In genomic region chr19:40998469-40999170, GRCm38 (mm10) we compare ENCODE assay signal across 13 mouse cellular contexts. TPM values are rescaled to one million over a fixed set of nuclear protein-coding genes. Genes with fewer than 3 reads are reported as not detected.
DNase-seq lines count a peak whose midpoint lies in the region; ATAC-seq and TF ChIP-seq lines count a peak whose summit lies in the region.
"Had no signal": no experiment of that assay in that cellular context is flagged by ENCODE, and none has a peak within 500 bp of the region (broad histone marks: within the 10 kb centered on the region; RNA-seq: fewer than 3 reads in every experiment).

No protein-coding gene starts in this region.

- peak; percentile 52 for DNase-seq in kidney, postnatal 10 days
- DNase-seq in lung, postnatal 4 days: peak; percentile 27 to 30
- no peak for DNase-seq in cerebellum, postnatal 4 days (ENCODE audit: low spot score in 2 of 2)
- DNase-seq in right cerebral cortex, postnatal 36 days (ENCODE audit: low spot score in 2 of 2): no peak

- no peaks in the 10 kb centered on the region; the same call in 1 of the 2 replicates for H3K9me3 ChIP-seq in intestine, embryonic 15.5 days
- no peaks in the 10 kb centered on the region for H3K9me3 ChIP-seq in intestine, postnatal 0 days (ENCODE audit: control insufficient read depth)
- H3K9me3 ChIP-seq: forebrain, embryonic 13.5 days; midbrain, embryonic 12.5 days had no signal

- peaks cover 12% of the 10 kb centered on the region for H3K4me1 ChIP-seq in intestine, embryonic 15.5 days (replicated peaks)
- H3K4me1 ChIP-seq in intestine, postnatal 0 days (replicated peaks; ENCODE audit: control insufficient read depth, insufficient read depth, low read length): peaks cover 4% of the 10 kb centered on the region; the same call in 1 of the 2 replicates
- H3K4me1 ChIP-seq in bone marrow macrophage, adult 2 months (ENCODE audit: control insufficient read depth, insufficient read depth, low read length): peaks cover 55% of the 10 kb centered on the region
- H3K4me1 ChIP-seq: forebrain, embryonic 13.5 days; midbrain, embryonic 12.5 days had no signal

- no peak for TF ChIP-seq CTCF in intestine, postnatal 0 days (IDR thresholded peaks at IDR 0.05; ENCODE audit: low read depth)
- no peak for TF ChIP-seq CTCF in bone marrow macrophage, adult 2 months (IDR thresholded peaks at IDR 0.05; ENCODE audit: low read depth, low read length)

- 0 out of 2 replicates have a peak, but pooled peaks have one; percentile 27 for TF ChIP-seq POLR2A in bone marrow macrophage, adult 2 months (IDR thresholded peaks at IDR 0.05; ENCODE audit: borderline replicate concordance, low read depth, low read length)

- no peak for ATAC-seq in intestine, embryonic 15.5 days
- ATAC-seq in intestine, postnatal 0 days: no peak
- no peak for ATAC-seq in erythroid progenitor cell, adult 5-6 weeks (replicated peaks; ENCODE audit: low FRiP score, poor library complexity, severe bottlenecking)
- ATAC-seq: activated CD4-positive, CD25-positive, alpha-beta regulatory T cell, adult 4 months; forebrain, embryonic 13.5 days had no signal

- no peak overlapping the region for H3K4me3 ChIP-seq in intestine, embryonic 15.5 days (replicated peaks)
- H3K4me3 ChIP-seq in intestine, postnatal 0 days (ENCODE audit: low read depth, low read length): no peak overlapping the region
- no peak overlapping the region for H3K4me3 ChIP-seq in bone marrow macrophage, adult 2 months (ENCODE audit: insufficient read depth, low read length)
- H3K4me3 ChIP-seq: forebrain, embryonic 13.5 days; left cerebral cortex, adult 2 months; midbrain, embryonic 12.5 days had no signal

- H3K9ac ChIP-seq in intestine, embryonic 15.5 days: no peak overlapping the region
- no peak overlapping the region for H3K9ac ChIP-seq in intestine, postnatal 0 days (ENCODE audit: low read depth, low read length)
- H3K9ac ChIP-seq: forebrain, embryonic 13.5 days; midbrain, embryonic 12.5 days had no signal

- H3K27ac ChIP-seq in intestine, embryonic 15.5 days: peak overlapping the region; percentile 23; the same call in 1 of the 2 replicates
- no peak overlapping the region for H3K27ac ChIP-seq in intestine, postnatal 0 days (ENCODE audit: low read depth, low read length)
- H3K27ac ChIP-seq in bone marrow macrophage, adult 2 months (ENCODE audit: insufficient read depth, low read depth, low read length): peak overlapping the region; percentile 98
- H3K27ac ChIP-seq: forebrain, embryonic 13.5 days; left cerebral cortex, adult 2 months; midbrain, embryonic 12.5 days had no signal

- WGBS in intestine, embryonic 15.5 days: 50% methylated on average over 5 of the region's 5 CpGs
- 51% methylated on average over 5 of the region's 5 CpGs for WGBS in intestine, postnatal 0 days

- H3K4me2 ChIP-seq in intestine, embryonic 15.5 days (replicated peaks): no peak overlapping the region
- H3K4me2 ChIP-seq in intestine, postnatal 0 days (replicated peaks; ENCODE audit: low read depth): no peak overlapping the region
- H3K4me2 ChIP-seq: forebrain, embryonic 13.5 days; midbrain, embryonic 12.5 days had no signal

- no peaks in the 10 kb centered on the region for H3K27me3 ChIP-seq in intestine, embryonic 15.5 days (replicated peaks)
- H3K27me3 ChIP-seq in intestine, postnatal 0 days (replicated peaks; ENCODE audit: control insufficient read depth, insufficient read depth, low read length): no peaks in the 10 kb centered on the region
- H3K27me3 ChIP-seq: forebrain, embryonic 13.5 days; midbrain, embryonic 12.5 days had no signal

- no peaks in the 10 kb centered on the region for H3K36me3 ChIP-seq in intestine, embryonic 15.5 days
- no peaks in the 10 kb centered on the region for H3K36me3 ChIP-seq in intestine, postnatal 0 days (ENCODE audit: control insufficient read depth, insufficient read depth)
- H3K36me3 ChIP-seq: midbrain, embryonic 12.5 days had no signal

RNA-seq across cellular contexts. Expression of gene Blnk, which starts 4.3 kb away (rescaled TPM):
- 19.6 and 20.5 TPM in 2 replicates for polyA plus RNA-seq in intestine, embryonic 15.5 days (2015; fragmentation: Nextera tagmentation; extraction: Ambion mirVana)
- polyA plus RNA-seq in intestine, postnatal 0 days (2015; fragmentation: Nextera tagmentation; extraction: Ambion mirVana): 21.2 and 23.8 TPM in 2 replicates
- polyA plus RNA-seq in bone marrow macrophage, adult 2 months (2012; ENCODE audit: insufficient read depth, insufficient read length, missing spikeins): 95.2 and 101 TPM in 2 replicates
- 18.9 and 22.3 TPM in 2 replicates for total RNA-seq in erythroid progenitor cell, adult 5-6 weeks (2015; ENCODE audit: low replicate concordance)
- total RNA-seq in erythroid progenitor cell, adult 5-6 weeks (2017; ENCODE audit: low replicate concordance): 5.2 and 5.6 TPM in 2 replicates

RNA-seq across cellular contexts. Expression of gene Dntt, which starts 30.5 kb away (rescaled TPM):
- not detected in 2 replicates for polyA plus RNA-seq in intestine, embryonic 15.5 days (2015; fragmentation: Nextera tagmentation; extraction: Ambion mirVana)
- polyA plus RNA-seq in intestine, postnatal 0 days (2015; fragmentation: Nextera tagmentation; extraction: Ambion mirVana): not detected in 2 replicates
- polyA plus RNA-seq in bone marrow macrophage, adult 2 months (2012; ENCODE audit: insufficient read depth, insufficient read length, missing spikeins): not detected in 2 replicates
- total RNA-seq in erythroid progenitor cell, adult 5-6 weeks (2015; ENCODE audit: low replicate concordance): 7.6 and 17.2 TPM in 2 replicates
- 9.7 and 11.7 TPM in 2 replicates for total RNA-seq in erythroid progenitor cell, adult 5-6 weeks (2017; ENCODE audit: low replicate concordance)
- total RNA-seq: left cerebral cortex, adult 2 months had no signal
- polyA plus RNA-seq: heart, postnatal 0 days had no signal

Comparison
In these comparisons a context has a peak if more than half of its experiments do, and no peak if none do; other contexts are left out.
1. DNase-seq: peak in kidney, postnatal 10 days (single experiment) and lung, postnatal 4 days (2 of 2); none in cerebellum, postnatal 4 days (0 of 2) and right cerebral cortex, postnatal 36 days (0 of 2).